Mouse (Mus musculus): ENCODE measurements around the gene Nfe2l3. TPM values are rescaled to one million over a fixed set of nuclear protein-coding genes. Genes with fewer than 3 reads are reported as not detected.
"Not testable (repeated sequence)": the region's sequence is repeated elsewhere in the genome, so short reads cannot be mapped to it uniquely, and the experiment has no call there.

Gene Nfe2l3
- total RNA-seq, 1 experiment = 1.4 TPM

- no peak for TF ChIP-seq MAFK (IDR thresholded peaks at IDR 0.05; ENCODE audit: insufficient read depth, low read depth, low read length)
- TF ChIP-seq HCFC1 (IDR thresholded peaks at IDR 0.05; ENCODE audit: borderline replicate concordance, insufficient read depth, low read length) = no peak
- TF ChIP-seq ZNF384 (IDR thresholded peaks at IDR 0.05; ENCODE audit: low read depth, low read length) = no peak
- no peak for TF ChIP-seq ZC3H11A (IDR thresholded peaks at IDR 0.05; ENCODE audit: borderline replicate concordance, low read depth, low read length)
- no peak for TF ChIP-seq CHD2 (IDR thresholded peaks at IDR 0.05; ENCODE audit: low read depth, low read length)
- no peaks in the 10 kb centered on the region for H3K4me1 ChIP-seq (ENCODE audit: control insufficient read depth in 2 of 2, insufficient read depth in 2 of 2, low read length in 2 of 2, poor library complexity in 1 of 2)
- H3K4me3 ChIP-seq (ENCODE audit: insufficient read depth in 1 of 2, low read depth in 1 of 2, low read length in 2 of 2, poor library complexity in 1 of 2, severe bottlenecking in 1 of 2) = no peak overlapping the region
- H3K36me3 ChIP-seq (ENCODE audit: control insufficient read depth, insufficient read depth, low read length, poor library complexity, severe bottlenecking) = peaks cover 26% of the 10 kb centered on the region
- DNase-seq (ENCODE audit: low read depth, low spot score) = no peak
- H3K27ac ChIP-seq (ENCODE audit: insufficient read depth, low read depth, low read length, poor library complexity, severe bottlenecking) = no peak overlapping the region
- in situ Hi-C loops (cut with MboI; ENCODE audit: low sequenced_read_pairs in 2 of 2, unreplicated experiment in 2 of 2) = no loop called here
- H3K9me3 ChIP-seq (ENCODE audit: control insufficient read depth, insufficient read depth, low read depth, low read length) = no peaks in the 10 kb centered on the region
- no peak overlapping the region for H3K9ac ChIP-seq (ENCODE audit: insufficient read depth, low read depth, low read length, poor library complexity, severe bottlenecking)
These were observed 51.4 kb downstream of the Nfe2l3 start for GRCm38 (mm10) chr6:51483861-51484260.

GRCm38 (mm10) chr6:51484556-51484955, 52.1 kb downstream of the Nfe2l3 start:
- H3K36me3 ChIP-seq (ENCODE audit: control insufficient read depth, insufficient read depth, low read length, poor library complexity, severe bottlenecking) = peaks cover 22% of the 10 kb centered on the region
- H3K27ac ChIP-seq (ENCODE audit: insufficient read depth, low read depth, low read length, poor library complexity, severe bottlenecking); in situ Hi-C loops (cut with MboI; ENCODE audit: low sequenced_read_pairs in 2 of 2, unreplicated experiment in 2 of 2); H3K4me3 ChIP-seq (ENCODE audit: insufficient read depth in 1 of 2, low read depth in 1 of 2, low read length in 2 of 2, poor library complexity in 1 of 2, severe bottlenecking in 1 of 2); H3K9ac ChIP-seq (ENCODE audit: insufficient read depth, low read depth, low read length, poor library complexity, severe bottlenecking); H3K9me3 ChIP-seq (ENCODE audit: control insufficient read depth, insufficient read depth, low read depth, low read length); DNase-seq (ENCODE audit: low read depth, low spot score); H3K4me1 ChIP-seq (ENCODE audit: control insufficient read depth in 2 of 2, insufficient read depth in 2 of 2, low read length in 2 of 2, poor library complexity in 1 of 2): not testable (repeated sequence)

- Histone ChIP-seq H3K4me1 (ENCODE audit: control insufficient read depth in 2 of 2, insufficient read depth in 2 of 2, low read length in 2 of 2, poor library complexity in 1 of 2) (peaks cover 0 to 4% of the 10 kb centered on the region in 2 experiments; a peak in 1 of 4 replicates), H3K4me3 (ENCODE audit: insufficient read depth in 1 of 2, low read depth in 1 of 2, low read length in 2 of 2, poor library complexity in 1 of 2, severe bottlenecking in 1 of 2) (no peak overlapping the region), H3K9ac (ENCODE audit: insufficient read depth, low read depth, low read length, poor library complexity, severe bottlenecking) (no peak overlapping the region), H3K36me3 (ENCODE audit: control insufficient read depth, insufficient read depth, low read length, poor library complexity, severe bottlenecking) (peaks cover 16% of the 10 kb centered on the region), H3K27ac (ENCODE audit: insufficient read depth, low read depth, low read length, poor library complexity, severe bottlenecking) (no peak overlapping the region), H3K9me3 (ENCODE audit: control insufficient read depth, insufficient read depth, low read depth, low read length) (no peaks in the 10 kb centered on the region)
- TF ChIP-seq ZNF384 (IDR thresholded peaks at IDR 0.05; ENCODE audit: low read depth, low read length) = no peak
- TF ChIP-seq HCFC1 (IDR thresholded peaks at IDR 0.05; ENCODE audit: borderline replicate concordance, insufficient read depth, low read length) = no peak
- no peak for TF ChIP-seq MAFK (IDR thresholded peaks at IDR 0.05; ENCODE audit: insufficient read depth, low read depth, low read length)
- TF ChIP-seq CHD2 (IDR thresholded peaks at IDR 0.05; ENCODE audit: low read depth, low read length) = no peak
- DNase-seq (ENCODE audit: low read depth, low spot score) = no peak
- in situ Hi-C loops (cut with MboI; ENCODE audit: low sequenced_read_pairs in 2 of 2, unreplicated experiment in 2 of 2) = no loop called here
These were observed 53.2 kb downstream of the Nfe2l3 start for GRCm38 (mm10) chr6:51485646-51486045.

GRCm38 (mm10) chr6:51486076-51486710, 53.7 kb downstream of the Nfe2l3 start:
- Histone ChIP-seq H3K9me3 (ENCODE audit: control insufficient read depth, insufficient read depth, low read depth, low read length) (no peaks in the 10 kb centered on the region), H3K9ac (ENCODE audit: insufficient read depth, low read depth, low read length, poor library complexity, severe bottlenecking) (no peak overlapping the region), H3K36me3 (ENCODE audit: control insufficient read depth, insufficient read depth, low read length, poor library complexity, severe bottlenecking) (peaks cover 12% of the 10 kb centered on the region), H3K4me1 (ENCODE audit: control insufficient read depth in 2 of 2, insufficient read depth in 2 of 2, low read length in 2 of 2, poor library complexity in 1 of 2) (peaks cover 0 to 4% of the 10 kb centered on the region in 2 experiments; a peak in 1 of 4 replicates), H3K27ac (ENCODE audit: insufficient read depth, low read depth, low read length, poor library complexity, severe bottlenecking) (no peak overlapping the region), H3K4me3 (ENCODE audit: insufficient read depth in 1 of 2, low read depth in 1 of 2, low read length in 2 of 2, poor library complexity in 1 of 2, severe bottlenecking in 1 of 2) (no peak overlapping the region)
- in situ Hi-C loops (cut with MboI; ENCODE audit: low sequenced_read_pairs in 2 of 2, unreplicated experiment in 2 of 2) = no loop called here
- no peak for TF ChIP-seq CHD2 (IDR thresholded peaks at IDR 0.05; ENCODE audit: low read depth, low read length)
- TF ChIP-seq HCFC1 (IDR thresholded peaks at IDR 0.05; ENCODE audit: borderline replicate concordance, insufficient read depth, low read length) = no peak
- no peak for TF ChIP-seq MAFK (IDR thresholded peaks at IDR 0.05; ENCODE audit: insufficient read depth, low read depth, low read length)
- no peak for TF ChIP-seq ZNF384 (IDR thresholded peaks at IDR 0.05; ENCODE audit: low read depth, low read length)
- TF ChIP-seq ZC3H11A (IDR thresholded peaks at IDR 0.05; ENCODE audit: borderline replicate concordance, low read depth, low read length) = no peak
- no peak for DNase-seq (ENCODE audit: low read depth, low spot score)

- no peaks in the 10 kb centered on the region for H3K9me3 ChIP-seq (ENCODE audit: control insufficient read depth, insufficient read depth, low read depth, low read length)
- in situ Hi-C loops (cut with MboI; ENCODE audit: low sequenced_read_pairs in 2 of 2, unreplicated experiment in 2 of 2) = no loop called here
- no peak overlapping the region for H3K9ac ChIP-seq (ENCODE audit: insufficient read depth, low read depth, low read length, poor library complexity, severe bottlenecking)
- peaks cover 6% of the 10 kb centered on the region for H3K36me3 ChIP-seq (ENCODE audit: control insufficient read depth, insufficient read depth, low read length, poor library complexity, severe bottlenecking)
- H3K27ac ChIP-seq (ENCODE audit: insufficient read depth, low read depth, low read length, poor library complexity, severe bottlenecking) = no peak overlapping the region
- no peak for TF ChIP-seq ZNF384 (IDR thresholded peaks at IDR 0.05; ENCODE audit: low read depth, low read length)
- no peak for TF ChIP-seq HCFC1 (IDR thresholded peaks at IDR 0.05; ENCODE audit: borderline replicate concordance, insufficient read depth, low read length)
- no peak for TF ChIP-seq MAFK (IDR thresholded peaks at IDR 0.05; ENCODE audit: insufficient read depth, low read depth, low read length)
- TF ChIP-seq ZC3H11A (IDR thresholded peaks at IDR 0.05; ENCODE audit: borderline replicate concordance, low read depth, low read length) = no peak
- no peak for TF ChIP-seq CHD2 (IDR thresholded peaks at IDR 0.05; ENCODE audit: low read depth, low read length)
- H3K4me3 ChIP-seq (ENCODE audit: insufficient read depth in 1 of 2, low read depth in 1 of 2, low read length in 2 of 2, poor library complexity in 1 of 2, severe bottlenecking in 1 of 2) = no peak overlapping the region
- DNase-seq (ENCODE audit: low read depth, low spot score) = no peak
- H3K4me1 ChIP-seq (ENCODE audit: control insufficient read depth in 2 of 2, insufficient read depth in 2 of 2, low read length in 2 of 2, poor library complexity in 1 of 2) = peaks cover 0 to 4% of the 10 kb centered on the region in 2 experiments; a peak in 1 of 4 replicates
These were observed 54.3 kb downstream of the Nfe2l3 start for GRCm38 (mm10) chr6:51486731-51487130.

All from ES-E14 (cell line).